Mouse (Mus musculus): Measurements from ENCODE around the gene Prodh2. TPM values are rescaled to one million over a fixed set of nuclear protein-coding genes. Genes with fewer than 3 reads are reported as not detected.

Gene Prodh2
- polyA plus RNA-seq, 1 experiment from 2014 or later: 14.4 TPM

Small RNA genes within 50 kb of the gene (microRNA-seq; reads per million reads assigned to microRNA genes)
- 1.3 reads per million for gene Gm38670

Other genes with a start within 250 kb of the Prodh2 start
- gene Thap8, start 213.5 kb upstream of the Prodh2 start, polyA plus RNA-seq (2015; fragmentation: Nextera tagmentation; extraction: Ambion mirVana): 0.59 and 0.61 TPM in 2 replicates
- gene Wdr62, start 213.2 kb upstream of the Prodh2 start, polyA plus RNA-seq (2015; fragmentation: Nextera tagmentation; extraction: Ambion mirVana): 8.6 and 9.9 TPM in 2 replicates
- 33.3 and 36.5 TPM in 2 replicates for gene Clip3, start 201.9 kb upstream of the Prodh2 start, polyA plus RNA-seq (2015; fragmentation: Nextera tagmentation; extraction: Ambion mirVana)
- gene Alkbh6, start 184.9 kb upstream of the Prodh2 start, polyA plus RNA-seq (2015; fragmentation: Nextera tagmentation; extraction: Ambion mirVana): 94.7 and 95.7 TPM in 2 replicates
- gene Syne4, start 178.8 kb upstream of the Prodh2 start, polyA plus RNA-seq (2015; fragmentation: Nextera tagmentation; extraction: Ambion mirVana): 88.2 and 97.7 TPM in 2 replicates
- 2.6 TPM in 1 of 2 replicates, not detected in the other for gene E130208F15Rik, start 171.9 kb upstream of the Prodh2 start, polyA plus RNA-seq (2015; fragmentation: Nextera tagmentation; extraction: Ambion mirVana)
- gene Sdhaf1, start 169.7 kb upstream of the Prodh2 start, polyA plus RNA-seq (2015; fragmentation: Nextera tagmentation; extraction: Ambion mirVana): 17.3 and 18.7 TPM in 2 replicates
- gene Lrfn3, start 130.8 kb upstream of the Prodh2 start, polyA plus RNA-seq (2015; fragmentation: Nextera tagmentation; extraction: Ambion mirVana): 6.5 and 7.2 TPM in 2 replicates
- 33.8 and 37.9 TPM in 2 replicates for gene Tyrobp, start 79.9 kb upstream of the Prodh2 start, polyA plus RNA-seq (2015; fragmentation: Nextera tagmentation; extraction: Ambion mirVana)
- 0.64 and 1.5 TPM in 2 replicates for gene Hcst, start 73.8 kb upstream of the Prodh2 start, polyA plus RNA-seq (2015; fragmentation: Nextera tagmentation; extraction: Ambion mirVana)
- gene Nfkbid, start 71.9 kb upstream of the Prodh2 start, polyA plus RNA-seq (2015; fragmentation: Nextera tagmentation; extraction: Ambion mirVana): 1.3 and 2.0 TPM in 2 replicates
- 24.1 and 28.6 TPM in 2 replicates for gene Aplp1, start 48.1 kb upstream of the Prodh2 start, polyA plus RNA-seq (2015; fragmentation: Nextera tagmentation; extraction: Ambion mirVana)
- 0.54 and 0.77 TPM in 2 replicates for gene Kirrel2, start 35.9 kb upstream of the Prodh2 start, polyA plus RNA-seq (2015; fragmentation: Nextera tagmentation; extraction: Ambion mirVana)
- gene Nphs1, start 35.3 kb upstream of the Prodh2 start, polyA plus RNA-seq (2015; fragmentation: Nextera tagmentation; extraction: Ambion mirVana): 3.6 and 4.8 TPM in 2 replicates
- gene Arhgap33, start 41.4 kb downstream of the Prodh2 start, polyA plus RNA-seq (2015; fragmentation: Nextera tagmentation; extraction: Ambion mirVana): 11.7 and 16.0 TPM in 2 replicates
- gene Hspb6, start 58.6 kb downstream of the Prodh2 start, polyA plus RNA-seq (2015; fragmentation: Nextera tagmentation; extraction: Ambion mirVana): 12.8 and 20.1 TPM in 2 replicates
- gene Proser3, start 58.7 kb downstream of the Prodh2 start, polyA plus RNA-seq (2015; fragmentation: Nextera tagmentation; extraction: Ambion mirVana): 14.1 and 18.6 TPM in 2 replicates
- gene Lin37, start 66.2 kb downstream of the Prodh2 start, polyA plus RNA-seq (2015; fragmentation: Nextera tagmentation; extraction: Ambion mirVana): 37.6 and 40.5 TPM in 2 replicates
- gene U2af1l4, start 69.7 kb downstream of the Prodh2 start, polyA plus RNA-seq (2015; fragmentation: Nextera tagmentation; extraction: Ambion mirVana): 94.8 and 102 TPM in 2 replicates
- 15.0 and 17.0 TPM in 2 replicates for gene Gm49396, start 69.7 kb downstream of the Prodh2 start, polyA plus RNA-seq (2015; fragmentation: Nextera tagmentation; extraction: Ambion mirVana)
- 152 TPM in 2 replicates for gene Psenen, start 70.0 kb downstream of the Prodh2 start, polyA plus RNA-seq (2015; fragmentation: Nextera tagmentation; extraction: Ambion mirVana)
- 3.8 and 6.0 TPM in 2 replicates for gene Igflr1, start 71.8 kb downstream of the Prodh2 start, polyA plus RNA-seq (2015; fragmentation: Nextera tagmentation; extraction: Ambion mirVana)
- gene Kmt2b, start 95.1 kb downstream of the Prodh2 start, polyA plus RNA-seq (2015; fragmentation: Nextera tagmentation; extraction: Ambion mirVana): 6.7 and 10.9 TPM in 2 replicates
- 0.36 and 0.63 TPM in 2 replicates for gene Zbtb32, start 105.3 kb downstream of the Prodh2 start, polyA plus RNA-seq (2015; fragmentation: Nextera tagmentation; extraction: Ambion mirVana)
- 3.6 and 5.3 TPM in 2 replicates for gene Upk1a, start 119.2 kb downstream of the Prodh2 start, polyA plus RNA-seq (2015; fragmentation: Nextera tagmentation; extraction: Ambion mirVana)
- 1,049 and 1,131 TPM in 2 replicates for gene Cox6b1, start 132.5 kb downstream of the Prodh2 start, polyA plus RNA-seq (2015; fragmentation: Nextera tagmentation; extraction: Ambion mirVana)
- gene Etv2, start 142.2 kb downstream of the Prodh2 start, polyA plus RNA-seq (2015; fragmentation: Nextera tagmentation; extraction: Ambion mirVana): not detected in 2 replicates
- 118 and 119 TPM in 2 replicates for gene Rbm42, start 156.7 kb downstream of the Prodh2 start, polyA plus RNA-seq (2015; fragmentation: Nextera tagmentation; extraction: Ambion mirVana)
- gene Haus5, start 171.4 kb downstream of the Prodh2 start, polyA plus RNA-seq (2015; fragmentation: Nextera tagmentation; extraction: Ambion mirVana): 58.0 and 61.1 TPM in 2 replicates
- gene Pmis2, start 178.0 kb downstream of the Prodh2 start, polyA plus RNA-seq (2015; fragmentation: Nextera tagmentation; extraction: Ambion mirVana): not detected in 2 replicates
- 0.58 TPM in 1 of 2 replicates, not detected in the other for gene 2200002J24Rik, start 205.3 kb downstream of the Prodh2 start, polyA plus RNA-seq (2015; fragmentation: Nextera tagmentation; extraction: Ambion mirVana)
- gene Atp4a, start 218.6 kb downstream of the Prodh2 start, polyA plus RNA-seq (2015; fragmentation: Nextera tagmentation; extraction: Ambion mirVana): 1.3 and 1.5 TPM in 2 replicates
- gene Tmem147, start 235.9 kb downstream of the Prodh2 start, polyA plus RNA-seq (2015; fragmentation: Nextera tagmentation; extraction: Ambion mirVana): 180 and 192 TPM in 2 replicates

Measured in kidney, embryonic 15.5 days (tissue).